Mouse (Mus musculus) hindbrain, embryonic 16.5 days (tissue): ENCODE measurements at regions not wholly inside any gene's neighbourhood (a gene's known extent, or its start where the extent isn't known, plus 50 kb on each side); places are given as distances from the start of the nearest gene placed in this dataset.

ENCODE experiments used
- ATAC-seq: fragments of 200-750 bp; cut with Nextera tagmentation; 2 replicates; pipeline ENCODE4 v1.8.0; 2017; ENCODE audit warnings: moderate TSS enrichment, moderate library complexity
- H3K27ac ChIP-seq: fragments of 300-500 bp; sonication (generic); 2 replicates; pipeline ENCODE4 v1.5.1; 2014; ENCODE audit warnings: low read depth, mild to moderate bottlenecking, control low read depth, low read length, moderate library complexity
- H3K27me3 ChIP-seq: fragments of 300-500 bp; sonication (generic); replicated peaks from 2 replicates; pipeline ENCODE4 v1.6.1; 2014; ENCODE audit warnings: low read length; ENCODE audit not compliant: control insufficient read depth, insufficient read depth
- H3K36me3 ChIP-seq: fragments of 300-500 bp; sonication (generic); 2 replicates; pipeline ENCODE4 v1.6.1; 2014; ENCODE audit warnings: mild to moderate bottlenecking, low read length, moderate library complexity, mixed read lengths; ENCODE audit not compliant: control insufficient read depth, insufficient read depth
- H3K4me1 ChIP-seq: fragments of 300-500 bp; sonication (generic); 2 replicates; pipeline ENCODE4 v1.6.1; 2014; ENCODE audit warnings: low read depth, low read length; ENCODE audit not compliant: control insufficient read depth, insufficient read depth
- H3K4me2 ChIP-seq: fragments of 300-500 bp; sonication (generic); 2 replicates; pipeline ENCODE4 v1.6.1; 2014; ENCODE audit warnings: mild to moderate bottlenecking, low read length, control low read depth, moderate library complexity
- H3K4me3 ChIP-seq: fragments of 300-500 bp; sonication (generic); 2 replicates; pipeline ENCODE4 v1.5.1; 2014; ENCODE audit warnings: mild to moderate bottlenecking, low read length, control low read depth, moderate library complexity
- H3K9ac ChIP-seq: fragments of 300-500 bp; sonication (generic); 2 replicates; pipeline ENCODE4 v1.6.1; 2014; ENCODE audit warnings: low read depth, mild to moderate bottlenecking, control low read depth, low read length, moderate library complexity
- H3K9me3 ChIP-seq: fragments of 300-500 bp; sonication (generic); 2 replicates; pipeline ENCODE4 v1.6.1; 2014; ENCODE audit warnings: mild to moderate bottlenecking, low read length, moderate library complexity; ENCODE audit not compliant: control insufficient read depth
- WGBS: fragments of 180-500 bp; shearing (Covaris S2); extraction: QIAGEN DNeasy Blood & Tissue Kit; methylation state at CpG from one replicate; pipeline ENCODE4 v1.1.7; 2014; 5-methylcytosine and 5-hydroxymethylcytosine counted together

DNA sequence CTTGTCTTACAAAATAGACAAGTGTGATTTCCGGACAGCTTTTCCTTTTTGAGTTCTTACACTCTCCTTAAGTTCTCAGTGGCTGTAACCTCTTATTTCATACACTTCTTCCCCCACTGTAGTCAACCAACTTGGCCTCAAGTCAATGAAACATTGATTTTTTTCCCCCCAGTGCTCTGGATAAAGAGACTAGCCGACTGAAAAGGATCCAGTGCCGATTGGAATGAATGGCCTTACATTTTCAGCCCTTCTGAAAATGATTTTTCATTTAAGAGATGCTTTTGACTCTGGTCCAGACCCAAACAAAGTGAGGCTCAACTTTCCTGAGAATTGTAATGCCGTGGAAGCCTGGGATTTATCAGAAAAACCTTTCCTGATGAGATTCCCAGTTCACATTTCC is 216.3 kb upstream of the Lrtm1 start:
- no peak overlapping the region for H3K9ac ChIP-seq
- H3K4me3 ChIP-seq = no peak overlapping the region
- no peak overlapping the region for H3K4me2 ChIP-seq
- no peaks in the 10 kb centered on the region; the same call in 1 of the 2 replicates for H3K27me3 ChIP-seq
- ATAC-seq = no peak
- no peak overlapping the region for H3K27ac ChIP-seq
- 67% methylated on average over 4 of the region's 4 CpGs for WGBS
- H3K36me3 ChIP-seq = no peaks in the 10 kb centered on the region
- H3K4me1 ChIP-seq = no peaks in the 10 kb centered on the region
- no peaks in the 10 kb centered on the region for H3K9me3 ChIP-seq

GRCm38 (mm10) chr14:28802126-28802525 is 215.9 kb upstream of the Lrtm1 start:
- H3K36me3 ChIP-seq = no peaks in the 10 kb centered on the region
- no peak overlapping the region for H3K27ac ChIP-seq
- no peak for ATAC-seq
- WGBS = 79% methylated on average over 5 of the region's 5 CpGs
- H3K4me2 ChIP-seq = no peak overlapping the region
- no peaks in the 10 kb centered on the region for H3K9me3 ChIP-seq
- H3K9ac ChIP-seq = no peak overlapping the region
- H3K27me3 ChIP-seq = no peaks in the 10 kb centered on the region; the same call in 1 of the 2 replicates
- no peaks in the 10 kb centered on the region for H3K4me1 ChIP-seq
- no peak overlapping the region for H3K4me3 ChIP-seq

- Histone ChIP-seq H3K9ac (no peak overlapping the region), H3K4me1 (no peaks in the 10 kb centered on the region), H3K9me3 (no peaks in the 10 kb centered on the region), H3K27ac (no peak overlapping the region), H3K27me3 (no peaks in the 10 kb centered on the region), H3K4me3 (no peak overlapping the region), H3K36me3 (no peaks in the 10 kb centered on the region), H3K4me2 (no peak overlapping the region)
- WGBS = 84% methylated on average over 4 of the region's 4 CpGs
- ATAC-seq = no peak
Measured at GRCm38 (mm10) chr14:28808094-28808493, 209.9 kb upstream of the Lrtm1 start.

DNA sequence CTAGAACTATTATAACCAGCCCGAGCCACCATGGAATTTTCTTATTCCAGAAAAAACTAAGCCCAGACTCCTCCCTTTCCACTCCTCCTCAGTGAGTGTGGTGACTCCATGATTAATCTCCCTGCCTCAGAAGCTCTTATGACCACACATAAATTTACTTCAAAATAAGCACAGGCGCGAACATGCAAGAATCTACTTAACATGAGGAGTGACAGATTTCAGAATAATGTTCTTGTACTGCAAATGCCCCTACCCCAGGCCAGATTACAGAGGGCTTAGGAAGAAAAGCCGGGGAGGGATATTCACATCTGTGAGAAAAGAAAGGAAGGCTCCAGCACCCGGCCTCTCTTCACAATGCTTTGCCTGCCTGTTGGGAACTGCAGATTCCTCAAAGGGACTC is 208.7 kb upstream of the Lrtm1 start:
- WGBS = 44% methylated on average over 5 of the region's 5 CpGs
- no peaks in the 10 kb centered on the region for H3K27me3 ChIP-seq
- ATAC-seq = no peak
- no peak overlapping the region for H3K9ac ChIP-seq
- H3K4me2 ChIP-seq = no peak overlapping the region
- H3K4me3 ChIP-seq = no peak overlapping the region
- H3K4me1 ChIP-seq = no peaks in the 10 kb centered on the region
- no peak overlapping the region for H3K27ac ChIP-seq
- H3K36me3 ChIP-seq = no peaks in the 10 kb centered on the region
- H3K9me3 ChIP-seq = no peaks in the 10 kb centered on the region

GRCm38 (mm10) chr14:28820970-28821369 is 197.0 kb upstream of the Lrtm1 start:
- Histone ChIP-seq H3K27me3 (no peaks in the 10 kb centered on the region), H3K4me1 (no peaks in the 10 kb centered on the region), H3K36me3 (no peaks in the 10 kb centered on the region), H3K4me3 (no peak overlapping the region), H3K4me2 (no peak overlapping the region), H3K9ac (no peak overlapping the region), H3K27ac (no peak overlapping the region), H3K9me3 (no peaks in the 10 kb centered on the region)
- no peak for ATAC-seq
- 65% methylated on average over 5 of the region's 5 CpGs for WGBS

DNA sequence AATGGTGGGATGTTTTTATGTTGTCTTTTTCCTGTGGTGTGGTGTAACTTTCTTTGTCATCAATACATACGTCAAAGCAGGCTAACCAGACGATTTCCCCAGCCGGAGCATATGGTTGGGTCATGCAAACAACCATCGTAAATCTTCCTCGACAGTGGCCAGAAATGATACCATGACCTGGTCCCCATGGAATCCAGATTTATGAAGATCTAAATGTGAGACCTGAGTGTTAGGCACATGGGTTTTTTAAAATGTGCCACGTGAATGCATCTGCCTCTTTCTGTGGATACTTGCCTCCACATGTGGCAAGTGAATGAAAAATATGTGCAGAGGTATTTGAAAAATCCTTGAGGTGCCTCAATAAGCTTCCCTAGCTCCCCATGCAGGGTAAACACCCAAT is 190.8 kb upstream of the Lrtm1 start:
- Histone ChIP-seq H3K4me3 (no peak overlapping the region), H3K36me3 (no peaks in the 10 kb centered on the region), H3K9ac (no peak overlapping the region), H3K9me3 (no peaks in the 10 kb centered on the region), H3K27me3 (no peaks in the 10 kb centered on the region), H3K4me1 (no peaks in the 10 kb centered on the region), H3K4me2 (no peak overlapping the region), H3K27ac (no peak overlapping the region)
- ATAC-seq = no peak
- WGBS = 65% methylated on average over 6 of the region's 6 CpGs

DNA sequence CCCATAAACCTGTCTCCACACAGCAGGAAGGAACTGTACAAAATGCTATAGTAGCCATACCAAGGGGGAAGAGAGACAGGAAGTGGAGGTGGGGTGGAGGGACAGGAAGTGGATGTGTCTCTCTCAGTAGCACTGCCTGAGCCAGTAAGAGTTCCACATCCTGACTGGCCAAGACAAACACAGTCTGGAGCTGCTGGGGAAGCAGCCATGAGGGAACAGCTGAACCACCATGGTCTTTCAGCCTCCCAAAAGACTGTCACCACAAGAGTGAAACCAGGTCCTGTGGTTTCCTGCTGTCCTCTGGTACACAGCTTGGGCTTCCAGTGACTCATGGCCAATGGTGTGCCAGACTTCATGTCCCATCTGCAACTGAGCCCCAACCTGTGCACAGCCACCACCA is 180.9 kb upstream of the Lrtm1 start:
- no peaks in the 10 kb centered on the region for H3K36me3 ChIP-seq
- H3K4me3 ChIP-seq = no peak overlapping the region
- no peak overlapping the region for H3K27ac ChIP-seq
- no peak overlapping the region for H3K9ac ChIP-seq
- no peak overlapping the region for H3K4me2 ChIP-seq
- H3K9me3 ChIP-seq = no peaks in the 10 kb centered on the region
- no peaks in the 10 kb centered on the region for H3K4me1 ChIP-seq
- no peaks in the 10 kb centered on the region for H3K27me3 ChIP-seq
- ATAC-seq = no peak

- Histone ChIP-seq H3K4me3 (no peak overlapping the region), H3K9me3 (no peaks in the 10 kb centered on the region), H3K27me3 (no peaks in the 10 kb centered on the region), H3K27ac (no peak overlapping the region), H3K4me2 (no peak overlapping the region), H3K9ac (no peak overlapping the region), H3K4me1 (no peaks in the 10 kb centered on the region), H3K36me3 (no peaks in the 10 kb centered on the region)
- ATAC-seq = no peak
- WGBS = 19% methylated on average over 2 of the region's 2 CpGs
Measured at GRCm38 (mm10) chr14:28848831-28849590, 169.0 kb upstream of the Lrtm1 start.
